Mouse (Mus musculus): ENCODE data around the gene Ttc13.

Ttc13 gene

GRCm38 (mm10) chr8:124703526-124703925 lies 18.3 kb downstream of the Ttc13 start:
- DNase-seq (ENCODE audit: low spot score) = no peak

DNA sequence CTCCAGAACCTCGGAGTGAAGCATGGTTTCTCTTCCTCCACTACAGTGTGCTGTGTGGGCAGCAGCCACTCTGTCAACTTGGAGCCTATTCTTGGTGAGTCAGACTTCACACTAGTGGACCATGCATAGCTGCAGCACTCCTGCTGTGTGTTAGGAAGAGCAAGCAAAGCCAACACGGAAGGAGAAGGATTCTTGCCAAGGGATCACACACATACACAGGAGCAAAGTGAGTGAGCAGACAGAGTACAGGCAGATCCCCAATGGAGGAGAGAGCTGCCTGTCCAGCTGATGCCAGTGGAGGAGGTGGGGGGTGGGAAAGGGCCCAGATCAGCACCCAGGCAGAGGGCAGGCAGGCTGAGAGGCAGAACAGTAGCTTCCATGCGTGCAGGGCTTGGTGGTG lies 19.6 kb downstream of the Ttc13 start:
- no peak for DNase-seq (ENCODE audit: low spot score)

DNA sequence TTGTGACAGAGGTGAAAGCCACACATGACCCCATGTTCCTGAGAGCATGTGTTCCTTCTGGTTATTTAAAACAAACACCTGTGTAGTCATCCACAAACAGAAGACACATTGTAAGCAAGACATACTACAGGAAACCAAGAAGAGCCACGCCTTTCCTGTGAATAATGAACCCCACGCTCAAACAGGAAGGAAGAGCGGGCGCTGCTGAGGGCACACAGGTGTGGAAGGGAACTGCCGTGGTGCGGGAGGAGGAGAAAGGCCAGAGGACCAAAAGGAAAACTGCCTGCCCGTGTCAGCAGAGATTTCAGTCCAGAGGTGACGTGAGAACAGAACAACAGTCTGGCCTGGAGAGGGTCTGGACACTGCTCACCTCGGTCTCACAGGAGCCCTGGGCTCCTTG lies 20.8 kb downstream of the Ttc13 start:
- DNase-seq (ENCODE audit: low spot score) = no peak

DNA sequence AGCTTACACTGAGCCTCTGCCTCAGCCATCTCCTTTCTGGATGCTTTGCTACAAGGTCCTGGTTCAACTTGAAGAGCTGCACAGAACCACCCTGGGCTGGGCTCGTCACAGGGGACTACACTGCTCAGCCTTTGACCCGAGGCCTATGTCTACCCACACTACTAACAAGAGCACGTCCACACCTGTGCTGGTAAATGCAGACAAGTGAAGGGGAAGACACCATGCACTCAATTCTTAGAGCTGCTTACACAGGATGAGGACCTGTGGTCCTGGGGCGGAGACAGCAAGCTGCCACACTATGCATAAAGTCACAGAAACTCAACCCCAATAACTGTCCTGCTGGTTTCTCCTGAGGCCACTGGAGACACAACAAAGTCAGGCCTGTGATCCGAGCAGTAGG lies 21.5 kb downstream of the Ttc13 start:
- no peak for DNase-seq (ENCODE audit: low spot score)

GRCm38 (mm10) chr8:124695424-124696100 lies 26.2 kb downstream of the Ttc13 start:
- DNase-seq (ENCODE audit: low spot score) = no peak

- no peak for DNase-seq (ENCODE audit: low spot score)
These were observed 30.1 kb downstream of the Ttc13 start for GRCm38 (mm10) chr8:124691706-124692105.

DNA sequence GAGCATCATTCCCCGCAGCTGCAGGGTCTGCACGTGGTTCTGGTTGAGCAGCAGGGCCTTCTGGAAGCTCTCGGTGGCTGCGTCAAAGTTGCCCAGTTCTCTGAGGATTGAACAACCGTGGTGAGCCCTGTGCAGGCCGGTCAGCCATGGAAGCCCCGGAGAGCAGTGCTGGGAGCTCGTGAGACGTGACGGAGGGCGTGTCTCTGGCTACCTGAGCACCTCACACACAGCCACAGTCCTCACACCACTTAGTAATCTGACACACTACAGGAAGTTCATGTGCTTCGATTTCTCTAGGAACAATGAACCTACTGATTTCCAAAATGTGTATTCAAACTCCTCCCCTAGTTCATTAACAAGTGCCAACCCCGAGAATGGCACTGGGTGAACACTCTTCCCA lies 32.9 kb downstream of the Ttc13 start:
- no peak for DNase-seq (ENCODE audit: low spot score)

- no peak for DNase-seq (ENCODE audit: low spot score)
These were observed 39.6 kb downstream of the Ttc13 start for GRCm38 (mm10) chr8:124682218-124682617.

GRCm38 (mm10) chr8:124681792-124682157 lies 40.0 kb downstream of the Ttc13 start:
- DNase-seq (ENCODE audit: low spot score) = no peak

- DNase-seq (ENCODE audit: low spot score) = no peak
These were observed 40.5 kb downstream of the Ttc13 start for GRCm38 (mm10) chr8:124681077-124681791.

DNA sequence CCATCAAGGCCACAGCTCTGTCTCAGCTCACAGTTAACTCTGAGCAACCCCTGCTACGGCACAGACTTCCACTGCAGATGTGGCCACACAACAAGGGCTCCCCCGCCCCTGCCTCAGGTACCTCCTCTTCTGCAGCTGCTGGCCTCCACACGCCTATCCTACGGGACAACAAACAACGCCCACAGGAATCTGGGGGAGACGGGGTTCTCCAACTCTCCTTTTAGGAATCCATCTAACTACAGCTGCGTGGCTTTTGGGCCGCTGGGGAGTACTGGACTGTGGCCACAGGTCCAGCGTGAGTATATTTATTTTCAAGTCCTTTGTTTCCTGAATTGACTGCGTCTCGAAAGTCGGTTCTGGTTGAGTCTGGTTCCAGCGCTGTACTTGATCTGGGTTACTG lies 43.5 kb downstream of the Ttc13 start:
- no peak for DNase-seq (ENCODE audit: low spot score)

GRCm38 (mm10) chr8:124677486-124677885 lies 44.3 kb downstream of the Ttc13 start:
- DNase-seq (ENCODE audit: low spot score) = peak; percentile 88

- DNase-seq (ENCODE audit: low spot score) = no peak
These were observed 44.7 kb downstream of the Ttc13 start for GRCm38 (mm10) chr8:124677078-124677477.

DNA sequence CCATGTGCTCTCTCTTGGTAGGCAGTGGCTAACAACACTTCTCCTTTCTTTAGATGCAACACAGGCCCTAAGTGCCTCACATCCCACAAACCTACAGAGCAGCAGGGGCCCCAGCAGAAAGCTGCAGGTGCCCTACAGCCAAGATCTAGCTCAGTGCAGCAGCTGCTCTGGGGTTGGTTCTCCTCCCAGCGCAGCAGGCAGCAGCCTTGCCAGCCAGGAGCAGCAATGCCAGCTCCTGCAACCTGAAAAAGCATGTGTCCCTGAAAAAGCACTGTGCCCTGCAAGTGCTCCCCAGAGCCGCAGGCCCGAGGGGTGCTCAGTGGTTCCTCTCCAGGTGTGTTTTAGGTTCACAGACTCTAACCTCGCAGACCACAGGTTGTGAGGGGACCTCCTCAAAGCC lies 45.1 kb downstream of the Ttc13 start:
- DNase-seq (ENCODE audit: low spot score) = no peak

- DNase-seq (ENCODE audit: low spot score) = no peak
These were observed 49.4 kb downstream of the Ttc13 start for GRCm38 (mm10) chr8:124672345-124672744.

DNA sequence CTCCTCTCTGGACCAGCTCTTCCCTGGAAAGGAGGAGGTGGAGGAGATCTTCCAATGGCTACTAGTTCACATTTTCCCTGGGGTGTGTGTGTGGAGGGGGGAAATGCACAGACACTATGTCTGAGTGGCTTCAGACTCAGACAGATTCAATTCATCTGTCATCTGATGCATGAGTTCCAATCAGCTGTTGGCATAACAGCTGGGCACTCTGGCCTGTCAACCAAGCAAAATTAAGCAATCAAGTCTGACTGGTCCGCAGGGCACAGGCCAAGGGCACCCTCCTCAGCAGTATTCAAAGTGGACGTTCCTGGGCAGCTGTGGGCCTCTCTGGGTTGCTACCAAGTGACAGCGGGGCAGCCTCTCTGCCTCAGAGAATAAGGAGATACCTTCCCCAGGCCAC lies 53.0 kb downstream of the Ttc13 start:
- DNase-seq (ENCODE audit: low spot score) = no peak

DNA sequence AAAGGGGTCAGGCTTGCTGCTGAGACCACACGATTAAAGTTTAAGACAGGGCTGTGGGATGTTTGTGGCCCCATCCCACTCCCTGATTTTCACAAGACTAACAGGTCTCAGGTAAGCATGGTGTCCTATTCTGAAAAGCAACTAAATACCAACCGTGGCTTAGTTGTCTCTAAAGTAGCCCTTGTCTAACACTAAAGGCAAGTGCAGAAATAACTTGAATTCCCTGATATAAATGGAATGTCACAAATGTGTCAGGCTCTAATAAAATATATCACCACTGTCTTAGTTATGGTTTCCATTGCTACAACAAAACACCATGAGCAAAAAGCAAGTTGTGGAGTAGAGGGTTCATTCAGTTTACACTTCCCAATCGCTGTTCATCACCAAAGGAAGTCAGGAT lies 57.4 kb downstream of the Ttc13 start:
- no peak for DNase-seq (ENCODE audit: low spot score)

DNA sequence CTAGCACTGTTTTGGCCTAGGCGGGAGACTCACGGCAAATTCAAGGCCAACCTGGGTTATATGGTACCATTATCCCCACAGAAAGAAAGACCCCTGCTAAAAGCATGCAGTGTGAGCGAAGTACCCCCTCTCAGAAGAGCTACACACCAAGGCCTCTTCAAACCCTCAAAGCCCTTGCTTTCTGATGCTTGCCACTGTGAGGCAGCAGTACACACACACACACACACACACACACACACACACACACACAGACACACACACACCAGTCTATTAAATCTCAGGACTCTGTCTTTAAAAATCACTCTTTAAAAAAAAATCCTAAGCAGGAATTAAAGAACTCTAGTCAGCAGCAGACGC lies 57.9 kb downstream of the Ttc13 start:
- DNase-seq (ENCODE audit: low spot score) = no peak

- peak; percentile 46 for DNase-seq (ENCODE audit: low spot score)
These were observed 58.5 kb downstream of the Ttc13 start, which contains the start of gene 2310022B05Rik for GRCm38 (mm10) chr8:124663112-124663873. Gene 2310022B05Rik (minus strand): TSS chr8:124663369.

GRCm38 (mm10) chr8:124662446-124663111 lies 59.2 kb downstream of the Ttc13 start:
- DNase-seq (ENCODE audit: low spot score) = no peak

- no peak for DNase-seq (ENCODE audit: low spot score)
These were observed 60.0 kb downstream of the Ttc13 start for GRCm38 (mm10) chr8:124661781-124662180.

GRCm38 (mm10) chr8:124658415-124658814 lies 63.4 kb downstream of the Ttc13 start:
- no peak for DNase-seq (ENCODE audit: low spot score)

- no peak for DNase-seq (ENCODE audit: low spot score)
These were observed 63.8 kb downstream of the Ttc13 start for GRCm38 (mm10) chr8:124657961-124658360.

Measured in layer of hippocampus, adult 9-10 months (tissue).